12 mouse cellular contexts compared by ENCODE assay signal in the genomic region with DNA sequence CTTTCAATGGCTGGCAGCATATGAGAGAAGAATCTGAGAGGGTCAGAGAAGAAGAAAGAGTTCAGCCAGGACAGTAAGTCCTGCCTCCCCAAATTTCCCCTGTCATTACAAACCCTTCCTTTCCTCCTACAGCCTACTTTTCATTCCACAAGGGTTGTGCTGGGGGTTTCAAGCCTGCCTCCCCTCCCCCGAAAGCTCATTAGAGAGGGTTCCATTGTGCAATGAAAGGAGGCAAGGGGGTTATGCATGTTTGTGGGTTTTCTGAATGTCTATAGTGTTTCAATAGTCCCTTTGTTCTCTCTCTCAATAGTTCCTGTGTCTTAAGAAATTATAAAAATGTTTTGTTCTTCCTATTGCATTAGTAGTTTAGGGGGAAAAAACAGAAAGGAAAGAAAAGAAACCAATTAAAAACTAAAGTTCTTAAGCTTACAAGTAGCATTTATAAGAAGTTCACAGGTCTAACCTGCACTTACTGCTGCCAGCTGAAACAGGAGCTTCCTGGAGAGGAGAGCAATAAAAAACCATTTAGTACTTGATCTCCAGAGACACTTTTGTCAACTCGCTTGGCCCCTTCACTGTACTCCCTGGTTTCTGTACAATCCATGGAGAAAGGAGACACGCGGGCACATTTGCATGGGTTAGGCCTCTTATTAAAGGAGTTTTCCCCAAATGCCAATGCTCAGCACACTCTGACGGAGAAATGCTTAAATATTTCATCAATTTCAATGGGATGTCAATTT.
DNase-seq lines count a peak whose midpoint lies in the region; ATAC-seq lines count a peak whose summit lies in the region.
"Had no signal": no experiment of that assay in that cellular context is flagged by ENCODE, and none has a peak within 500 bp of the region (broad histone marks: within the 10 kb centered on the region; RNA-seq: fewer than 3 reads in every experiment).

No protein-coding gene starts in this region.

- H3K27ac ChIP-seq in forebrain, embryonic 11.5 days (ENCODE audit: low read depth, low read length): peak overlapping the region; percentile 41
- H3K27ac ChIP-seq in limb, embryonic 13.5 days: peak overlapping the region; percentile 61; the same call in 1 of the 2 replicates
- H3K27ac ChIP-seq: embryonic facial prominence, embryonic 15.5 days; liver, embryonic 12.5 days had no signal

- ATAC-seq in forebrain, embryonic 11.5 days (replicated peaks; ENCODE audit: low FRiP score): peak; percentile 88
- ATAC-seq in limb, embryonic 13.5 days (ENCODE audit: low FRiP score, low read depth): no peak
- ATAC-seq: liver, embryonic 12.5 days had no signal

- H3K4me3 ChIP-seq in forebrain, embryonic 11.5 days (ENCODE audit: low read depth, low read length): no peak overlapping the region
- no peak overlapping the region for H3K4me3 ChIP-seq in limb, embryonic 13.5 days
- H3K4me3 ChIP-seq: embryonic facial prominence, embryonic 15.5 days; liver, embryonic 12.5 days had no signal

- no peaks in the 10 kb centered on the region for H3K36me3 ChIP-seq in forebrain, embryonic 11.5 days (ENCODE audit: control insufficient read depth, insufficient read depth, low read length)
- H3K36me3 ChIP-seq in limb, embryonic 13.5 days: no peaks in the 10 kb centered on the region
- H3K36me3 ChIP-seq: embryonic facial prominence, embryonic 15.5 days; liver, embryonic 12.5 days had no signal

- DNase-seq in right cerebral cortex, postnatal 10 days (ENCODE audit: low spot score in 2 of 2): peak; percentile 49 to 56
- no peak for DNase-seq in right cerebral cortex, postnatal 36 days (ENCODE audit: low spot score in 2 of 2)
- peak; percentile 61 for DNase-seq in forebrain, embryonic 11.5 days (ENCODE audit: low spot score)
- DNase-seq in cerebellum, postnatal 36 days: no peak
- DNase-seq in natural killer cell, adult 2 months (ENCODE audit: low spot score in 2 of 2): no peak
- no peak for DNase-seq in layer of hippocampus, adult 9-10 months (ENCODE audit: low spot score)
- DNase-seq: gastrocnemius, postnatal 36 days; heart, postnatal 10 days; kidney, adult 2 months had no signal

- H3K4me1 ChIP-seq in forebrain, embryonic 11.5 days (replicated peaks; ENCODE audit: control insufficient read depth, insufficient read depth, low read length): peaks cover 5% of the 10 kb centered on the region
- peaks cover 5% of the 10 kb centered on the region; the same call in 1 of the 2 replicates for H3K4me1 ChIP-seq in limb, embryonic 13.5 days
- H3K4me1 ChIP-seq: embryonic facial prominence, embryonic 15.5 days; liver, embryonic 12.5 days had no signal

- H3K27me3 ChIP-seq in forebrain, embryonic 11.5 days (ENCODE audit: control insufficient read depth, insufficient read depth, low read length): no peaks in the 10 kb centered on the region
- H3K27me3 ChIP-seq in limb, embryonic 13.5 days: no peaks in the 10 kb centered on the region
- H3K27me3 ChIP-seq: embryonic facial prominence, embryonic 15.5 days; liver, embryonic 12.5 days had no signal

- whole genome bisulfite sequencing in forebrain, embryonic 11.5 days: 27% methylated on average over 5 of the region's 5 CpGs
- WGBS in limb, embryonic 13.5 days: 52% methylated on average over 5 of the region's 5 CpGs

- no peak overlapping the region for H3K4me2 ChIP-seq in forebrain, embryonic 11.5 days (ENCODE audit: low read depth, low read length, severe bottlenecking)
- no peak overlapping the region for H3K4me2 ChIP-seq in limb, embryonic 13.5 days (replicated peaks)
- H3K4me2 ChIP-seq: embryonic facial prominence, embryonic 15.5 days; liver, embryonic 12.5 days had no signal

- no peak overlapping the region for H3K9ac ChIP-seq in forebrain, embryonic 11.5 days (ENCODE audit: low read length)
- no peak overlapping the region for H3K9ac ChIP-seq in limb, embryonic 13.5 days
- H3K9ac ChIP-seq: embryonic facial prominence, embryonic 15.5 days; liver, embryonic 12.5 days had no signal

- H3K9me3 ChIP-seq in forebrain, embryonic 11.5 days (ENCODE audit: control insufficient read depth, low read length): no peaks in the 10 kb centered on the region
- H3K9me3 ChIP-seq in limb, embryonic 13.5 days: no peaks in the 10 kb centered on the region
- H3K9me3 ChIP-seq: embryonic facial prominence, embryonic 15.5 days had no signal

Comparison
In these comparisons a context has a peak if more than half of its experiments do, and no peak if none do; other contexts are left out.
1. DNase-seq: peak in right cerebral cortex, postnatal 10 days (2 of 2) and forebrain, embryonic 11.5 days (single experiment); none in right cerebral cortex, postnatal 36 days (0 of 2), cerebellum, postnatal 36 days (0 of 2), natural killer cell, adult 2 months (0 of 2) and layer of hippocampus, adult 9-10 months (single experiment).